Mouse (Mus musculus) stomach, postnatal 0 days (tissue): ENCODE data around the gene Cd5.

ENCODE experiments used
- CTCF ChIP-seq: IDR thresholded peaks from 2 replicates; pipeline ENCODE4 v1.5.1; 2016; ENCODE audit warnings: antibody characterized with exemption, low read depth, mild to moderate bottlenecking, moderate library complexity
- EP300 ChIP-seq: optimal IDR thresholded peaks from 2 replicates; pipeline ENCODE3; 2016; ENCODE audit warnings: antibody characterized with exemption

GRCm38 (mm10) chr19:10720524-10720923 is 18.3 kb downstream of the Cd5 start:
- no peak for TF ChIP-seq CTCF
- TF ChIP-seq EP300 = no peak
